In the genomic region with DNA sequence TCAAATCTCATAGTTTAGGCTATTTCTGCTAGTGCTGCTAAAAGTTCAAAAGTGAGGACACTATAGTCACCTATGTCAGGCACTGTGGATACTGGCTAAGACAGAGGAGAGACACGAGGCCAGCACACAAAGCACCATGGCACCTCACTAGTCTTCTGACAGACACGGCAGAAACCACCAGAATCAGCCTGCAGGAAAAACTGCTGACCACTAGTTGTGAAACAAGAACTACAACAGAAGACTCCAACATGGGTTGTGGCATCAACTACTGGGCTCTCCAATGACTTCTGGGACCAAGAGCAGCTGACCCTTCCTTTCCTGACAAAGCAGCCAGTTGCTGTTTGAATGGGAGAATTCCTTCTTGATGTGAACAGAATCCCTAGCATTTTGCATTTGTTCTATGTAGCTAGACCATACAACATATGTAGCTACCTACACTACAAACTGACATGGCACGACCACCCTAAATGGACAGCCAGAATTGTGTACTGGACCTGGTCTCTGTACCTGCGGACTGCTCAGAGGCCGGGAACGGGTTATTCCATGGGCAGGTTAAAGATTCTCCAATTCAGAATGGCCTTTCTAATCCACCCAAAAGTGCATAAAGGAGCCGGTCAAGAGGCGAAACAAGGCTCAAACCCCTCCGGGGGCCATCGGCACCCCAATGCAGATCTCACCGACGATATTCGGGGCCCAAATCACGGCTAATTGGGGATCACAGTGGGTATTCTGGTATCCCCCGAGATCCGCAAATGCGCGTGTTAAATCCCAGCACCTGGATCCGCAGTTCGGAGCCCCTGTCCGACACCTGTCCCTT, we compare ENCODE assay signal across 8 mouse cellular contexts. TPM values are rescaled to one million over a fixed set of nuclear protein-coding genes. Genes with fewer than 3 reads are reported as not detected.
A peak's percentile ranks its signal among the peaks of the same experiment; 100 is the strongest.
DNase-seq lines count a peak whose midpoint lies in the region; ATAC-seq and TF ChIP-seq lines count a peak whose summit lies in the region.

No protein-coding gene starts in this region.

- no peak for TF ChIP-seq CTCF in ES-Bruce4 (IDR thresholded peaks at IDR 0.05; ENCODE audit: low read depth, low read length)
- TF ChIP-seq CTCF in kidney, postnatal 0 days (IDR thresholded peaks at IDR 0.05; ENCODE audit: low read depth), result no peak

- peak overlapping the region; percentile 99 for H3K9ac ChIP-seq in ES-Bruce4 (ENCODE audit: low read depth, poor library complexity, severe bottlenecking)
- H3K9ac ChIP-seq in forebrain, embryonic 14.5 days (ENCODE audit: low read length), result peak overlapping the region; percentile 98
- peak overlapping the region; percentile 94 for H3K9ac ChIP-seq in kidney, postnatal 0 days (ENCODE audit: low read depth, low read length)
- peak overlapping the region; percentile 95 for H3K9ac ChIP-seq in midbrain, embryonic 11.5 days (ENCODE audit: low read length)

- peak overlapping the region; percentile 83 for H3K4me3 ChIP-seq in ES-Bruce4 (ENCODE audit: low read depth, low read length)
- peak overlapping the region; percentile 99 for H3K4me3 ChIP-seq in forebrain, embryonic 14.5 days (ENCODE audit: low read depth, low read length)
- peak overlapping the region; percentile 96 for H3K4me3 ChIP-seq in kidney, postnatal 0 days (replicated peaks; ENCODE audit: low read depth, low read length)
- H3K4me3 ChIP-seq in midbrain, embryonic 11.5 days (ENCODE audit: low read depth, low read length), result peak overlapping the region; percentile 92

- peak; percentile 33 for DNase-seq in CD4-positive, CD25-positive, alpha-beta regulatory T cell, adult 2 months (ENCODE audit: low read depth, low spot score)
- DNase-seq in forebrain, embryonic 14.5 days (ENCODE audit: low spot score), result no peak
- peak; percentile 57 for DNase-seq in kidney, postnatal 0 days (ENCODE audit: low spot score)
- DNase-seq in midbrain, embryonic 11.5 days (ENCODE audit: low spot score, missing footprints), result peak; percentile 88
- no peak for DNase-seq in adrenal gland, postnatal 25 days
- DNase-seq in cerebellum, postnatal 4 days (ENCODE audit: low spot score in 2 of 2), result no peak

- H3K9me3 ChIP-seq in ES-Bruce4 (replicated peaks; ENCODE audit: control insufficient read depth, insufficient read depth, low read length, poor library complexity, severe bottlenecking), result no peaks in the 10 kb centered on the region
- no peaks in the 10 kb centered on the region for H3K9me3 ChIP-seq in forebrain, embryonic 14.5 days (replicated peaks; ENCODE audit: control insufficient read depth, low read length)
- no peaks in the 10 kb centered on the region for H3K9me3 ChIP-seq in kidney, postnatal 0 days (replicated peaks; ENCODE audit: low read length)
- H3K9me3 ChIP-seq in midbrain, embryonic 11.5 days (ENCODE audit: control insufficient read depth, low read length), result no peaks in the 10 kb centered on the region

- no peak for TF ChIP-seq EP300 in ES-Bruce4 (IDR thresholded peaks at IDR 0.05; ENCODE audit: insufficient read depth, low read depth, low read length)

- TF ChIP-seq POLR2A in ES-Bruce4 (IDR thresholded peaks at IDR 0.05; ENCODE audit: insufficient read depth, low read length), result no peak

- 0 out of 2 replicates have a peak, but pooled peaks cover 7% of the 10 kb centered on the region for H3K36me3 ChIP-seq in ES-Bruce4 (ENCODE audit: control insufficient read depth, insufficient read depth, low read length, poor library complexity, severe bottlenecking)
- H3K36me3 ChIP-seq in forebrain, embryonic 14.5 days (ENCODE audit: control insufficient read depth, insufficient read depth, low read length), result peaks cover 7% of the 10 kb centered on the region; the same call in 1 of the 2 replicates
- no peaks in the 10 kb centered on the region for H3K36me3 ChIP-seq in kidney, postnatal 0 days (ENCODE audit: insufficient read depth, low read length)
- H3K36me3 ChIP-seq in midbrain, embryonic 11.5 days (ENCODE audit: control insufficient read depth, insufficient read depth, low read length), result no peaks in the 10 kb centered on the region

- H3K4me1 ChIP-seq in ES-Bruce4 (ENCODE audit: control insufficient read depth, insufficient read depth, low read length), result peaks cover 5% of the 10 kb centered on the region
- peaks cover 25% of the 10 kb centered on the region for H3K4me1 ChIP-seq in forebrain, embryonic 14.5 days (ENCODE audit: control insufficient read depth, insufficient read depth, low read length)
- H3K4me1 ChIP-seq in kidney, postnatal 0 days (replicated peaks; ENCODE audit: insufficient read depth, low read length), result peaks cover 31% of the 10 kb centered on the region
- H3K4me1 ChIP-seq in midbrain, embryonic 11.5 days (ENCODE audit: control insufficient read depth, insufficient read depth, low read length), result peaks cover 29% of the 10 kb centered on the region

- H3K27me3 ChIP-seq in ES-Bruce4 (ENCODE audit: control insufficient read depth, insufficient read depth, low read length, poor library complexity, severe bottlenecking), result no peaks in the 10 kb centered on the region
- no peaks in the 10 kb centered on the region for H3K27me3 ChIP-seq in forebrain, embryonic 14.5 days (replicated peaks; ENCODE audit: control insufficient read depth, insufficient read depth, low read length)
- no peaks in the 10 kb centered on the region for H3K27me3 ChIP-seq in kidney, postnatal 0 days (ENCODE audit: insufficient read depth, low read length)
- no peaks in the 10 kb centered on the region for H3K27me3 ChIP-seq in midbrain, embryonic 11.5 days (ENCODE audit: control insufficient read depth, insufficient read depth, low read length)

- ATAC-seq in CD4-positive, CD25-positive, alpha-beta regulatory T cell, adult 4 months, result no peak
- no peak for ATAC-seq in forebrain, embryonic 14.5 days
- no peak for ATAC-seq in kidney, postnatal 0 days (replicated peaks; ENCODE audit: low FRiP score, low read depth)
- no peak for ATAC-seq in midbrain, embryonic 11.5 days (ENCODE audit: low FRiP score)

- 6% methylated on average over 21 of the region's 21 CpGs for WGBS in forebrain, embryonic 14.5 days
- WGBS in kidney, postnatal 0 days, result 1% methylated on average over 21 of the region's 21 CpGs
- WGBS in midbrain, embryonic 11.5 days, result 7% methylated on average over 21 of the region's 21 CpGs

- no peak overlapping the region for H3K27ac ChIP-seq in ES-Bruce4 (ENCODE audit: insufficient read depth, low read length)
- H3K27ac ChIP-seq in forebrain, embryonic 14.5 days (ENCODE audit: low read depth, low read length), result peak overlapping the region; percentile 92; the same call in 1 of the 2 replicates
- peak overlapping the region; percentile 99 for H3K27ac ChIP-seq in kidney, postnatal 0 days
- peak overlapping the region; percentile 88; the same call in 1 of the 2 replicates for H3K27ac ChIP-seq in midbrain, embryonic 11.5 days (ENCODE audit: low read depth, low read length)

- H3K4me2 ChIP-seq in forebrain, embryonic 14.5 days (ENCODE audit: low read length), result peak overlapping the region; percentile 95
- H3K4me2 ChIP-seq in kidney, postnatal 0 days (ENCODE audit: low read length), result peak overlapping the region; percentile 76
- H3K4me2 ChIP-seq in midbrain, embryonic 11.5 days, result peak overlapping the region; percentile 89

RNA-seq across cellular contexts. Expression of gene Arf1, which starts 1.1 kb away (rescaled TPM):
- 100 to 1,000 TPM; 324 to 440 TPM for polyA plus RNA-seq in CD4-positive, CD25-positive, alpha-beta regulatory T cell, adult 4 months (2017; shearing (Covaris generic))
- polyA plus RNA-seq in ES-Bruce4 (2011; ENCODE audit: insufficient read depth, insufficient read length, low read depth, missing spikeins), result 375 and 376 TPM in 2 replicates
- polyA plus RNA-seq in forebrain, embryonic 14.5 days (2014; fragmentation: Nextera tagmentation; extraction: Ambion mirVana), result 666 and 687 TPM in 2 replicates
- 670 and 713 TPM in 2 replicates for polyA plus RNA-seq in kidney, postnatal 0 days (2015; fragmentation: Nextera tagmentation; extraction: Ambion mirVana)
- 574 and 583 TPM in 2 replicates for polyA plus RNA-seq in midbrain, embryonic 11.5 days (2014; fragmentation: Nextera tagmentation; extraction: Ambion mirVana)
- total RNA-seq in adrenal gland, postnatal 25 days (2021), result 405 and 412 TPM in 2 replicates

RNA-seq across cellular contexts. Expression of gene 2310033P09Rik, which starts 18.9 kb away (rescaled TPM):
- 10 to 100 TPM; 18.8 to 26.1 TPM for polyA plus RNA-seq in CD4-positive, CD25-positive, alpha-beta regulatory T cell, adult 4 months (2017; shearing (Covaris generic))
- 14.3 and 15.3 TPM in 2 replicates for polyA plus RNA-seq in ES-Bruce4 (2011; ENCODE audit: insufficient read depth, insufficient read length, low read depth, missing spikeins)
- polyA plus RNA-seq in forebrain, embryonic 14.5 days (2014; fragmentation: Nextera tagmentation; extraction: Ambion mirVana), result 27.7 and 30.5 TPM in 2 replicates
- 33.9 and 35.0 TPM in 2 replicates for polyA plus RNA-seq in kidney, postnatal 0 days (2015; fragmentation: Nextera tagmentation; extraction: Ambion mirVana)
- polyA plus RNA-seq in midbrain, embryonic 11.5 days (2014; fragmentation: Nextera tagmentation; extraction: Ambion mirVana), result 41.7 and 42.0 TPM in 2 replicates
- total RNA-seq in adrenal gland, postnatal 25 days (2021), result 32.4 and 36.6 TPM in 2 replicates

RNA-seq across cellular contexts. Expression of gene Mrpl55, which starts 24.7 kb away (rescaled TPM):
- 10 to 100 TPM; 57.0 to 62.4 TPM for polyA plus RNA-seq in CD4-positive, CD25-positive, alpha-beta regulatory T cell, adult 4 months (2017; shearing (Covaris generic))
- polyA plus RNA-seq in ES-Bruce4 (2011; ENCODE audit: insufficient read depth, insufficient read length, low read depth, missing spikeins), result 41.7 and 48.2 TPM in 2 replicates
- 109 and 119 TPM in 2 replicates for polyA plus RNA-seq in forebrain, embryonic 14.5 days (2014; fragmentation: Nextera tagmentation; extraction: Ambion mirVana)
- polyA plus RNA-seq in kidney, postnatal 0 days (2015; fragmentation: Nextera tagmentation; extraction: Ambion mirVana), result 112 and 121 TPM in 2 replicates
- polyA plus RNA-seq in midbrain, embryonic 11.5 days (2014; fragmentation: Nextera tagmentation; extraction: Ambion mirVana), result 88.7 and 93.3 TPM in 2 replicates
- total RNA-seq in adrenal gland, postnatal 25 days (2021), result 42.3 and 52.6 TPM in 2 replicates

RNA-seq across cellular contexts. Expression of gene Guk1, which starts 35.0 kb away (rescaled TPM):
- 10 to 100 TPM; 63.6 to 67.4 TPM for polyA plus RNA-seq in CD4-positive, CD25-positive, alpha-beta regulatory T cell, adult 4 months (2017; shearing (Covaris generic))
- polyA plus RNA-seq in ES-Bruce4 (2011; ENCODE audit: insufficient read depth, insufficient read length, low read depth, missing spikeins), result 54.0 and 54.9 TPM in 2 replicates
- 198 and 199 TPM in 2 replicates for polyA plus RNA-seq in forebrain, embryonic 14.5 days (2014; fragmentation: Nextera tagmentation; extraction: Ambion mirVana)
- polyA plus RNA-seq in kidney, postnatal 0 days (2015; fragmentation: Nextera tagmentation; extraction: Ambion mirVana), result 127 and 135 TPM in 2 replicates
- 92.9 and 96.6 TPM in 2 replicates for polyA plus RNA-seq in midbrain, embryonic 11.5 days (2014; fragmentation: Nextera tagmentation; extraction: Ambion mirVana)
- total RNA-seq in adrenal gland, postnatal 25 days (2021), result 49.2 and 54.6 TPM in 2 replicates

RNA-seq across cellular contexts. Expression of gene Gjc2, which starts 44.0 kb away (rescaled TPM):
- not detected for polyA plus RNA-seq in CD4-positive, CD25-positive, alpha-beta regulatory T cell, adult 4 months (2017; shearing (Covaris generic))
- polyA plus RNA-seq in ES-Bruce4 (2011; ENCODE audit: insufficient read depth, insufficient read length, low read depth, missing spikeins), result not detected in 2 replicates
- polyA plus RNA-seq in forebrain, embryonic 14.5 days (2014; fragmentation: Nextera tagmentation; extraction: Ambion mirVana), result 0.10 TPM in 1 of 2 replicates, not detected in the other
- polyA plus RNA-seq in kidney, postnatal 0 days (2015; fragmentation: Nextera tagmentation; extraction: Ambion mirVana), result 1.2 TPM in 2 replicates
- not detected in 2 replicates for polyA plus RNA-seq in midbrain, embryonic 11.5 days (2014; fragmentation: Nextera tagmentation; extraction: Ambion mirVana)
- total RNA-seq in adrenal gland, postnatal 25 days (2021), result 0.43 and 0.57 TPM in 2 replicates

Comparison
In these comparisons a context has a peak if more than half of its experiments do, and no peak if none do; other contexts are left out.
1. DNase-seq: peak in CD4-positive, CD25-positive, alpha-beta regulatory T cell, adult 2 months (single experiment), kidney, postnatal 0 days (single experiment) and midbrain, embryonic 11.5 days (single experiment); none in forebrain, embryonic 14.5 days (single experiment), adrenal gland, postnatal 25 days (single experiment) and cerebellum, postnatal 4 days (0 of 2).
2. Peak in every context shown above with its lines, with median percentiles within 50 percentile points of each other: H3K4me3 ChIP-seq, H3K9ac ChIP-seq and H3K4me2 ChIP-seq.